Mouse (Mus musculus) embryo, embryonic 10 days (tissue): ENCODE measurements around the gene Gm15262.
A peak's percentile ranks its signal among the peaks of the same experiment; 100 is the strongest.
"Not testable (repeated sequence)": the region's sequence is repeated elsewhere in the genome, so short reads cannot be mapped to it uniquely, and the experiment has no call there.

Experiments
- DNase-seq: peaks from one replicate; pipeline ENCODE4 v3.0.0-alpha.2; 2015; ENCODE audit warnings: low spot score

Gene Gm15262

GRCm38 (mm10) chrX:161287156-161287555, at the start of gene Gm15262:
Gene Gm15262, plus strand, starts transcription at chrX:161287456.
- DNase-seq, result not testable (repeated sequence)

- DNase-seq, result no peak
These were observed 20.9 kb downstream of the Gm15262 start for GRCm38 (mm10) chrX:161308131-161308530.

DNA sequence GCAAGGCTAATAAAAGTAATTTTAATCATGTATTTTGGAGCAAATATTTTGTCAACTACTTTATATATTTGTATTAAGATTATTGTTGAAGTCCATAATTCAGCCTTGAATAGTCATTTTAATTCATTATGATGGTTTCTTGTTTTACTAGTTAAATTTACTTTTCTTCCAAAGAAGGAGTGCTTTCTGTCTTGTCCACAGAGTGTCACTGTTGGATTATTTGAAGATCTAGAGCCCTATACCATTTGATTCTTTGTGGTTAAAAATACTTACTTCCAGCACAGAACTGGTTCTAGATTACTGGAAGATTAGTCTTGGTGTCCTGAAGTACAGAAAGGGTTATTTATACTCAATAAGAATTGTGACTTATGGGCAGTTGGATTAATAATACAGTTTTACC, 29.2 kb downstream of the Gm15262 start:
- DNase-seq, result no peak

- peak; percentile 35 for DNase-seq
These were observed 83.7 kb downstream of the Gm15262 start for GRCm38 (mm10) chrX:161370927-161371326.

GRCm38 (mm10) chrX:161371461-161371860, 84.2 kb downstream of the Gm15262 start:
- no peak for DNase-seq

- peak; percentile 39 for DNase-seq
These were observed 88.3 kb downstream of the Gm15262 start for GRCm38 (mm10) chrX:161375568-161375967.

DNA sequence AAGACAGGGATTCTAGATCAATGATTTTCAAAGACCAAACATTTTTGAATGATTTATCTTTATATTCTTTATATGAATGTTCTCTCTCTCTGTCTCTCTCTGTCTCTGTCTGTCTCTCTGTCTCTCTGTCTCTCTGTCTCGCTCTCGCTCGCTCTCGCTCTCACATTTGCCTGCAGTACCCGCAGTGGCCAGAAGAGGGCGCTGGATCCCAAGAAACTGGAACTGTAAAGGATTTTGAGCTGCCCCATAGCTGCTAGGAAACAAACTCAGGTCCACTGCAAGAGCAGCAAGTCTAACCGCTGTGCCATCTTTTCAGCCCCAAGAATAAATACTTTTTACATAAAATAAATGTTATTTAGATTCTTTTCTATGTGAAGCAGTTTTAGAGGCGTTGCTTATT, 98.5 kb downstream of the Gm15262 start:
- peak; percentile 40 for DNase-seq

GRCm38 (mm10) chrX:161387942-161388341, 100.7 kb downstream of the Gm15262 start:
- no peak for DNase-seq

DNA sequence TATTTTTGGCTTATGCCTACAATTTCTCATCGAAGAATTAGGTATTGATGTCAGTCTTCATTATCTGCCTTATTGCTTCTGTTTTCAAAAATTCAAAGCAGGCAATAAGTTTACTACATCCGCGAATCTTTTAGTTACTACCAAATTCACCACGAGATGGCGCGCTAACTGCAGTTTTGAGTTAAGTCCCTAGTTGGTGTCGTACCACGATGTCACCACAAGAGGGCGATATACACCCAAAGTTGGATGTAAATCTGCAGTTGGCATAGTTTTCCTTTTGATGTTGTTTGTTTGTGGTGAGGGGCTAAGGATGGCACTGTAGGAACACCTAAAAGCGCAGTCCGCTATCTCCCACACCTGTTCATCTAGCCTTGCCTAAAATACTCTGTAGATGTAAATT, 111.9 kb downstream of the Gm15262 start:
- peak; percentile 86 for DNase-seq

DNA sequence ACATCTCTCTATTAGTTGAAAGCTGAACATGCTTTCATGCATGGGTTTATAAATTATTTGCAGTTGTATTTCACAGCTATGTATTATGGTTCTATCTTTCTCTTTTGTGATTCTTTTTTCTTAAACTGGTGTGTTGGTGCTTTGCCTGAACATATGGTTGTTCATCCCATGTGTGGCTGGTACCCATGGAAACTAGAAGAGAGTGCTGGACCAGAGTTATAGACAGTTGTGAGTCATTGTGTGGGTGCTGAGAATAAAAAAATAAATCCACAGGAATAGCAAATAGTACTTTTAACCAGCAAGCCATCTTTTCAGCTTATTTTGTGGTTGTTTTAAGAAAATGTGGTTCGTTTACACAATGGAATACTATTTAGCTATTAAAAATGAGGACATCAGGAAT, 123.9 kb downstream of the Gm15262 start:
- no peak for DNase-seq
